Mouse (Mus musculus) spleen, postnatal 10 days (tissue): ENCODE results near the gene Trim62.
A peak's percentile ranks its signal among the peaks of the same experiment; 100 is the strongest.

Experiments used
- DNase-seq, 2 experiments: peaks; one replicate each; pipeline ENCODE4 v3.0.0; 2021 to 2022; ENCODE audit warnings: low spot score in 2 of 2

The Trim62 gene

GRCm38 (mm10) chr4:128908586-128909377 lies 25.4 kb downstream of the Trim62 start:
- peak in 1 of 2 experiments; percentile 48 for DNase-seq

- DNase-seq, result no peak
These were observed 26.0 kb downstream of the Trim62 start for GRCm38 (mm10) chr4:128909378-128909831.

GRCm38 (mm10) chr4:128910276-128911063 lies 27.1 kb downstream of the Trim62 start:
- no peak for DNase-seq

- no peak for DNase-seq
These were observed 28.7 kb downstream of the Trim62 start for GRCm38 (mm10) chr4:128912085-128912484.

GRCm38 (mm10) chr4:128913794-128914193 lies 30.4 kb downstream of the Trim62 start:
- peak in 1 of 2 experiments; percentile 35 for DNase-seq

- DNase-seq, result no peak
These were observed 33.7 kb downstream of the Trim62 start for GRCm38 (mm10) chr4:128917119-128917518.

GRCm38 (mm10) chr4:128917756-128918155 lies 34.4 kb downstream of the Trim62 start:
- no peak for DNase-seq

- no peak for DNase-seq
These were observed 34.8 kb downstream of the Trim62 start for GRCm38 (mm10) chr4:128918187-128918586.

- no peak for DNase-seq
These were observed 35.7 kb downstream of the Trim62 start for GRCm38 (mm10) chr4:128919106-128919505.

- DNase-seq, result no peak
These were observed 40.2 kb downstream of the Trim62 start for GRCm38 (mm10) chr4:128923603-128924002.

- peak; percentile 17 to 70 for DNase-seq
These were observed 41.6 kb downstream of the Trim62 start for GRCm38 (mm10) chr4:128924841-128925606.

GRCm38 (mm10) chr4:128932783-128933182 lies 49.4 kb downstream of the Trim62 start:
- DNase-seq, result no peak

GRCm38 (mm10) chr4:128935595-128935994 lies 52.2 kb downstream of the Trim62 start:
- DNase-seq, result no peak

- DNase-seq, result no peak
These were observed 59.0 kb downstream of the Trim62 start for GRCm38 (mm10) chr4:128942346-128942745.

- no peak for DNase-seq
These were observed 63.4 kb downstream of the Trim62 start for GRCm38 (mm10) chr4:128946736-128947135.

GRCm38 (mm10) chr4:128947326-128947933 lies 64.0 kb downstream of the Trim62 start:
- no peak for DNase-seq

GRCm38 (mm10) chr4:128948137-128948674 lies 64.8 kb downstream of the Trim62 start:
- DNase-seq, result peak; percentile 42 to 72

GRCm38 (mm10) chr4:128949470-128950005 lies 66.2 kb downstream of the Trim62 start:
- DNase-seq, result no peak

- no peak for DNase-seq
These were observed 67.1 kb downstream of the Trim62 start for GRCm38 (mm10) chr4:128950461-128950860.

GRCm38 (mm10) chr4:128953851-128954250 lies 70.5 kb downstream of the Trim62 start:
- no peak for DNase-seq
